Mouse (Mus musculus) left cerebral cortex, adult 8-10 months (tissue): ENCODE measurements at regions not wholly inside any gene's neighbourhood (a gene's known extent, or its start where the extent isn't known, plus 50 kb on each side); places are given as distances from the start of the nearest gene placed in this dataset.

Experiments used
- DNase-seq, 2 experiments: peaks; one replicate each; pipeline ENCODE4 v3.0.0; 2022; ENCODE audit warnings: low spot score in 2 of 2

DNA sequence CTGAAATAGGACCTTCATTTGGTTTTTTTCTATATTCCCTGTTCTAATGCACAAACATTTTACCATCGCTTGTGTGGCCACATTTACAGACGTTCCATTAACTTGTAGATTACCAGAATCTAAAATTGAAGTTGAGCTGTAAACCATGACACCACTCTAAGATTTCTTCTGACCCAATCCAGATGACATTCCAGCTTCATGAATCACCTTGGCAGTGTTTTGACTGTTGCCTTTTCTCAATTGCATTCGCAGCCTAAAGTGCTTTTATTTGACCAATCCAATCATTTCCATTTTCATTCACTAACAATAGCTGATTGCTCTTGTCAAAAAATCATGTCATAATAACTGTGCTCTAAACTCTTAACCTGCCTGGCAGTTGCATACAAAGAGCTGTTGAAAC is 144.8 kb downstream of the Mdfic start:
- DNase-seq: no peak

DNA sequence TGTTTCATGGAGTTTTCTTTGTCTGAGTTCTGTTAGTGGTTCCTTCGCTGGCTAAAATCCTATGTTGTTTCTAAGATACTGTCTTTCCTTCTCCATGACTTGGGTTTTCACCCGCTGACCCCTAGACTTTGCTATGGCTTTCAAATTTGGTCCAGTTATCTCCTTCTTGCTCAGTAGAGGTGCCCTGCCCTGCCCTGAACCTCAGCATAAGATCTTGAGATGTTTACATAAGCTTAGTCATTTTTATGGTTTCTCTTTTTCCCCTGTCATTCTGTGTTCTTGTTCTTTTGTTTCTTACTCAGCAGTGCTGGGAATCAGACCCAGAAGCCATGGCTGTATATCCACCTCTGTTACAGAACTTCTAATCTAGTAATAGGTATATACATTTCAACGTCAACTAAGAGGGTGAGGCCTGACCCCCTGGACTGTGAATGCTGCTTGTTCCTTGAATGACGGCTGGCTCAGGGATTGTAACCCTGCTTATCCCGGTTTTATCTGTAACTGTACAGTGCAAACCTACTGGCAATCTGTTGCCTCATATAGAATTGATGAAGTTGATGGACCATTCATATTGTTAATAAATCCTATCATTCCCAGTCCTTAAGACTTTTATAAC is 161.9 kb downstream of the Mdfic start:
- no peak for DNase-seq

DNA sequence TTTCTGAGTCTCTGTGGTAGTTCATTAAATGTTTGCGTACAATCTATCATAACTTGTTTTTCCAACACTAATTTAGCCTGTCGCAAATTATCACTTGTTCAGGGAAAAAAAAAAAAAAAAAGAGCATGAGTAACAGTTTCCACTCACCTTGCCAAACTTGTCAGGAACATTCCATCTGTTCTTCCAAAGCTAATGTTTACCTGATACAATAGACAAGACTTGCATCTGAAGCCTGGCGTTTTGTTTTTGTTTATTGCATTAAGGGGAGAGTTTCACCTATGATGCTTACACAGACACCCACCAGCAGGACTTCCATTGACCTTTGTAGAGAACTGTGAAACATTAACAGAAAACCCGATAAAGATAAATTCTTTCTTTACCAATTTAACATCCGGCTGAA is 172.6 kb downstream of the Mdfic start:
- no peak for DNase-seq

DNA sequence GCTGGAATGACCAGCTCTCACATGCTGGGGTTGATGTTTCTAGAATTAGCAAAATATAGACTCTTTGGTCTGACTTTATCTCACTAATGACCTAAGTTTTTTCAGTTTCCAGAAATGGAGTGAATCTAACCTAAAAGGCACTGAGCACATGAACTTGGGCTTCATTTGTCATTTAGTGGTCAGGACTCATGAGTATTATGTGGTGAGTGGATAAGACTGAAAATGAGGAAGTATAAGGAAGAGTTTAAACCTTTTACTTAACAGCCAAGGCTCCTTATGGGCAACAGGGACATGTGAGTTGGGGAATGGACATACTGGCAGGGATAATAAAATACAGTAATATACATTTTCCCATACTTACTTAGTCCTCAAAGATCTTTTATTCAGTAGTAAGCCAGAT is 180.0 kb downstream of the Mdfic start:
- DNase-seq: no peak

DNA sequence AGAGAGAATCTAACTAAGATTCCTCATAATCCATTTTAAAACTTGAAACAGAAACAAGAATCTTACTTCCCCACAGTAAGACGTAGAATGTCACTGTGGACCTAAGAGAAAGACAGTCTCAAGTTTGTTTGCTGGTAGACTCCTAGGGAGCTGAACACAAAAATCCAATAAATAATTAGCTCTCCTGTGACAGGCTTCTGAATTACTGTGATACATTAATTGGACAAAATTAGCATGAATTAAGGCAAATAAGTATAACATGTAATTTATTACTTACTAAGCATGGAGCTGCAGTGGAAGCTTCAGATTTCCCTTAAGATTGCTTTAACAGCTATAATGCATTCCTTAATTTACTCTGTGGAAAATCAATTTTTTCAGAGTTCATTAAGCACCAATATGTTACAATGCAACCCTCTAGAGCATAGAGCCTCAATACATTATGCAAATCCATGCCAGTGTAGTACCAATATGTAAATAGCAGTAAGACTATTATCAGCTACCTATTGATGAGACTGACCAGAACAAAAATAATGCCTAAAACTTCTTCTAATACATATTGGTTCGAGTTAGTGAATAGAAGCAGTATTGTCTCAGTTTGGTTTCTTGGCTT is 182.3 kb downstream of the Mdfic start:
- DNase-seq: no peak

DNA sequence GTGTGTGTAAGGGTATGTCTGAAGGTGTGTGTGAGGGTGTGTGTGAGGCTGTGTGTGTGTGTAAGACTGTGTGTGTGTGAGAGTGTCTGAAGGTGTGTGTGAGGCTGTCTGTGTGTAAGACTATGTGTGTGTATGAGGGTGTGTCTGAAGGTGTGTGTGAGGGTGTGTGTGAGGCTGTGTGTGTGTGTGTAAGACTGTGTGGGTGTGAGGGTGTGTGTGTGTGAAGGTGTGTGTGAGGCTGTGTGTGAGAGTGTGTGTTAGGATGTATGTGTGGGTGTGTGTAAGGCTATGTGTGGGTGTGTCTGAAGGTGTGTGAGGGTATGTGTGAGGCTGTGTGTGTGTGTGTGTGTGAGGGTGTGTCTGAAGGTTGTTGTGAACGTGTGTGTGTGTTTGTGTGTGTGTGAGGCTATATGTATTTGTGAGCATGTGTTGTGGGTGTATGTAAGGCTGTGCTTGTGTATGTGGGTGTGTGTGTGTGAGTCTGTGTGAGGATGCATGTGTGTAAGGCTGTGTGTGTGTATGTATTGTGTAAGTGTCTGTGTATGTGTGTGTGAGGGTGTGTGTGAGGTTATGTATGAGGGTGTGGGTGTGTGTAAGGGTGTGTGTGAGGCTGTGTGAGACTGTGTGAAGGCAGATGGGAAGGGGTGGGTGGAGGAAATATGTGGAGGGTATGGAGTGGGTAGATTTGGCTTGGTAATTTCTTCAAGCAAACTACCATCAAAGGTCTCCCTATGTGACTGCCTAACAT is 190.1 kb downstream of the Mdfic start:
- no peak for DNase-seq

DNA sequence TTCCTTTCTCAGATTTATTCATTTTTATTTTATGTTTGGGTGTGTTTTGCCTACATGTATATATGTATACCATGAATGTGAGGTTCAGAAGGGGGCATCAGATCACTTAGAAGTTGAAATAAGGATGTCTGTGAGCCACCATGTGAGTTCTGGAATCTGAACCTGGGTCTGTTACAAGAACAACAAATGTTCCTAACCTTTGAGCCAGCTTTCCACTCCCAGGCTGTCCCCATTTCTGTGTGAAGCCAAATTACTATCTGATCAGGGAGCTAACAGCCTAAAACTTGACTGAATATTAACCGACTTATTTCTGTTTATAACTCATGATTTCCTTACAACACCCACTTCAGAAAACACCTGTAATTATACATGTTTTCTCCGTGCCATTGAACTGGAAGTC is 209.2 kb downstream of the Mdfic start:
- DNase-seq: no peak

DNA sequence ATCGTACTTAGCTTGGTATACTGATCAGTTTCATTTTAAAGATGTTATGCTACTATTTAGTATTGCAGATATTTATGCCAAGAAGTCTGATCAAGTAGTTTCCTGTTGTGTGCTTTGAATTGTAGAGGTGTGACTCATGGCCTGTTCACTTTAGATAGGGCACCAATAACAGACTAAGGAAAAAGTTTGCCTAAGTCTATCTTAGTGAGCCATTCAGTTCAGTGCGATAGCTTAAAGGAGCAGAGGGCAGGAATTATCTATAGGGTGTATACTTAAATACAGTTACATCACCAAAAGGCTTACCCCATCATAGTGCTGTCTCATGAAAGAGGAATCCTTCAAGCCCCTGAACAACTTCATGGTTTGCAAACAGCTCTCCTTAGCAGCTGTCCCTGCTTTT is 229.8 kb downstream of the Mdfic start:
- DNase-seq: no peak

DNA sequence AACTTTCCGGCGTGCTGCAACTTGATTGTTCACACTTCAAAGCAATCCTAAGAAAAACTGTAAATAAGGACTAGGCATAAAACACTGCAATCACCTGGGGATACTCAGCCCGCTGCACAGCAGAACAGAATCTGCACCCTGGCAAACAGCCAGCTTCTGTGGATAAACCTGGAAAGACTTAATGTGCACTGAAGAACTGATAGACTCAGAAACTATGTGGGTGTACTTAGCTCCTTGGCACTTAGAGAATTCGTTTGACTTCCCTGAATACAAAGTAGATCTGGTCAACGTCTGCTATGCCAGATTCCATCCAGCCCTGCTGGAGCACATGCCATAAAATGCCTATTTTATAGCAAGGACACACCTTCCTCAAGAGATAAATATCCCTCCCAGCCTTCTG is 266.9 kb downstream of the Mdfic start:
- DNase-seq: peak in 1 of 2 experiments; percentile 4
